23 mouse cellular contexts compared by ENCODE assay signal in the genomic region with DNA sequence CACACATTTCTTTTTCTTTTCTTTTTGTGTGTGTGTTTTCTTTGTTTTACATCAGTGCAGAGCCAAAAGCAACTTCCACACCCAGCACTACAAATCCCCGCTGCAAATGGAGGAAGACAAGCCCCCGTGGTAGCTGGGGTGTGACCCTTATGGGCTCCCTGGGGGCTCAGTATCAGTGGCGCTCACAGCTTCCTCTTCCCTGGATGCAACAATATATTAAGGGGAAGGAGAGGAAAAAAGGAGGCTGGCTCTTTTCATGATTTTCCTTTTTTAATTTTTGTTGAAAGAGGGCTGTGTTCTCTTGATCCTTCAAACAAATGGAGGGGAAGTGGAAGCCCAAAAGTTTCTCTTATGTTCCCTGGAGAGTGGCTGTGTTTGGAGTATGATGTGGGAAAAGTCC.
DNase-seq lines count a peak whose midpoint lies in the region; ATAC-seq and TF ChIP-seq lines count a peak whose summit lies in the region.
"Had no signal": no experiment of that assay in that cellular context is flagged by ENCODE, and none has a peak within 500 bp of the region (broad histone marks: within the 10 kb centered on the region; RNA-seq: fewer than 3 reads in every experiment).

No protein-coding gene starts in this region.

- intact Hi-C loops in heart, postnatal 14 days (cut with DNase I) = loop anchor here (5.0 kb wide), 1 partner anchor 48 kb away; no protein-coding TSS in a partner anchor

- no peak overlapping the region for H3K4me3 ChIP-seq in heart, embryonic 11.5 days (ENCODE audit: low read depth, low read length)
- H3K4me3 ChIP-seq in cortical plate, adult 2 months (ENCODE audit: insufficient read depth, low read length) = no peak overlapping the region
- no peak overlapping the region for H3K4me3 ChIP-seq in heart, embryonic 12.5 days
- H3K4me3 ChIP-seq in hindbrain, postnatal 0 days (ENCODE audit: low read length) = no peak overlapping the region
- H3K4me3 ChIP-seq: forebrain, embryonic 10.5 days; hindbrain, embryonic 10.5 days; stomach, embryonic 15.5 days had no signal

- H3K9ac ChIP-seq in heart, embryonic 11.5 days (ENCODE audit: low read depth, low read length) = no peak overlapping the region
- no peak overlapping the region for H3K9ac ChIP-seq in heart, embryonic 12.5 days
- H3K9ac ChIP-seq in hindbrain, postnatal 0 days (replicated peaks; ENCODE audit: low read length) = no peak overlapping the region
- H3K9ac ChIP-seq: stomach, embryonic 15.5 days had no signal

- H3K27ac ChIP-seq in heart, embryonic 11.5 days (ENCODE audit: low read depth, low read length) = no peak overlapping the region
- peak overlapping the region; percentile 97; the same call in 1 of the 2 replicates for H3K27ac ChIP-seq in cortical plate, adult 2 months (ENCODE audit: insufficient read depth, low read length)
- H3K27ac ChIP-seq in heart, embryonic 12.5 days (ENCODE audit: poor library complexity, severe bottlenecking) = no peak overlapping the region
- H3K27ac ChIP-seq in hindbrain, postnatal 0 days = no peak overlapping the region; the same call in 1 of the 2 replicates
- H3K27ac ChIP-seq: forebrain, embryonic 10.5 days; hindbrain, embryonic 10.5 days; stomach, embryonic 15.5 days had no signal

- ATAC-seq in heart, embryonic 11.5 days (replicated peaks; ENCODE audit: insufficient number of reproducible peaks, low FRiP score, low TSS enrichment) = no peak
- ATAC-seq in heart, embryonic 12.5 days (ENCODE audit: insufficient number of reproducible peaks, low FRiP score) = 0 out of 2 replicates have a peak, but pooled peaks have one; percentile 51
- ATAC-seq in hindbrain, postnatal 0 days = no peak
- ATAC-seq in monocyte, adult 5-6 weeks (replicated peaks; ENCODE audit: insufficient number of reproducible peaks, low FRiP score, low TSS enrichment, poor library complexity, severe bottlenecking) = no peak
- ATAC-seq: activated CD4-positive, CD25-positive, alpha-beta regulatory T cell, adult 4 months had no signal

- TF ChIP-seq POLR2A in cortical plate, adult 2 months (IDR thresholded peaks at IDR 0.05; ENCODE audit: extremely low read depth, insufficient read depth, low read length) = no peak

- TF ChIP-seq CTCF in cortical plate, adult 2 months (IDR thresholded peaks at IDR 0.05; ENCODE audit: extremely low read depth, insufficient read depth, low read length) = no peak
- no peak for TF ChIP-seq CTCF in hindbrain, postnatal 0 days (IDR thresholded peaks at IDR 0.05; ENCODE audit: low read depth)

- WGBS in heart, embryonic 11.5 days (ENCODE audit: insufficient replicate concordance) = 21% methylated on average over 3 of the region's 3 CpGs
- 23% methylated on average over 3 of the region's 3 CpGs for WGBS in heart, embryonic 12.5 days
- WGBS in hindbrain, postnatal 0 days = 55% methylated on average over 3 of the region's 3 CpGs

- no peaks in the 10 kb centered on the region for H3K36me3 ChIP-seq in heart, embryonic 11.5 days (ENCODE audit: control insufficient read depth, insufficient read depth, low read length)
- H3K36me3 ChIP-seq in heart, embryonic 12.5 days = no peaks in the 10 kb centered on the region
- H3K36me3 ChIP-seq in hindbrain, postnatal 0 days (ENCODE audit: insufficient read depth, low read length) = no peaks in the 10 kb centered on the region
- H3K36me3 ChIP-seq: forebrain, embryonic 10.5 days; G1E; hindbrain, embryonic 10.5 days; stomach, embryonic 15.5 days had no signal

- no peak overlapping the region for H3K4me2 ChIP-seq in heart, embryonic 11.5 days
- no peak overlapping the region for H3K4me2 ChIP-seq in heart, embryonic 12.5 days
- H3K4me2 ChIP-seq in hindbrain, postnatal 0 days (ENCODE audit: low read depth, low read length) = no peak overlapping the region
- H3K4me2 ChIP-seq: liver, embryonic 11.5 days; stomach, embryonic 15.5 days had no signal

- 0 out of 2 replicates have a peak, but pooled peaks cover 2% of the 10 kb centered on the region for H3K9me3 ChIP-seq in heart, embryonic 11.5 days (replicated peaks; ENCODE audit: control insufficient read depth, low read length)
- 0 out of 2 replicates have a peak, but pooled peaks cover 2% of the 10 kb centered on the region for H3K9me3 ChIP-seq in heart, embryonic 12.5 days (replicated peaks)
- H3K9me3 ChIP-seq in hindbrain, postnatal 0 days (ENCODE audit: low read length) = no peaks in the 10 kb centered on the region
- H3K9me3 ChIP-seq: G1E; stomach, embryonic 15.5 days had no signal

- no peaks in the 10 kb centered on the region for H3K4me1 ChIP-seq in heart, embryonic 11.5 days (ENCODE audit: control insufficient read depth, insufficient read depth, low read length)
- H3K4me1 ChIP-seq in cortical plate, adult 2 months (ENCODE audit: control insufficient read depth, insufficient read depth, low read length) = no peaks in the 10 kb centered on the region; the same call in 1 of the 2 replicates
- H3K4me1 ChIP-seq in heart, embryonic 12.5 days (replicated peaks) = peaks cover 3% of the 10 kb centered on the region; the same call in 1 of the 2 replicates
- H3K4me1 ChIP-seq in hindbrain, postnatal 0 days (ENCODE audit: insufficient read depth, low read length) = no peaks in the 10 kb centered on the region
- H3K4me1 ChIP-seq: hindbrain, embryonic 10.5 days; stomach, embryonic 15.5 days had no signal

- DNase-seq in heart, adult 11 months = peak; percentile 98
- peak; percentile 40 to 46 for DNase-seq in heart, postnatal 14 days
- DNase-seq in adrenal gland, postnatal 36 days = no peak
- no peak for DNase-seq in hindbrain, postnatal 0 days (ENCODE audit: low spot score)
- DNase-seq: adrenal gland, postnatal 10 days; cerebellum, adult 18-20 months; cerebellum, postnatal 36 days; kidney, adult 11 months; kidney, postnatal 25 days; layer of hippocampus, adult 9-11 months; lung, adult 18-20 months; right cerebral cortex, postnatal 25 days; thymus, adult 2 months had no signal

- no peaks in the 10 kb centered on the region for H3K27me3 ChIP-seq in heart, embryonic 11.5 days (ENCODE audit: control insufficient read depth, insufficient read depth, low read length)
- H3K27me3 ChIP-seq in heart, embryonic 12.5 days (replicated peaks) = no peaks in the 10 kb centered on the region
- H3K27me3 ChIP-seq in hindbrain, postnatal 0 days (ENCODE audit: insufficient read depth, low read length) = no peaks in the 10 kb centered on the region
- H3K27me3 ChIP-seq: stomach, embryonic 15.5 days had no signal

Comparison
In these comparisons a context has a peak if more than half of its experiments do, and no peak if none do; other contexts are left out.
1. DNase-seq: peak in heart, adult 11 months (single experiment) and heart, postnatal 14 days (2 of 2); none in adrenal gland, postnatal 36 days (0 of 2) and hindbrain, postnatal 0 days (single experiment).